In the genomic region with DNA sequence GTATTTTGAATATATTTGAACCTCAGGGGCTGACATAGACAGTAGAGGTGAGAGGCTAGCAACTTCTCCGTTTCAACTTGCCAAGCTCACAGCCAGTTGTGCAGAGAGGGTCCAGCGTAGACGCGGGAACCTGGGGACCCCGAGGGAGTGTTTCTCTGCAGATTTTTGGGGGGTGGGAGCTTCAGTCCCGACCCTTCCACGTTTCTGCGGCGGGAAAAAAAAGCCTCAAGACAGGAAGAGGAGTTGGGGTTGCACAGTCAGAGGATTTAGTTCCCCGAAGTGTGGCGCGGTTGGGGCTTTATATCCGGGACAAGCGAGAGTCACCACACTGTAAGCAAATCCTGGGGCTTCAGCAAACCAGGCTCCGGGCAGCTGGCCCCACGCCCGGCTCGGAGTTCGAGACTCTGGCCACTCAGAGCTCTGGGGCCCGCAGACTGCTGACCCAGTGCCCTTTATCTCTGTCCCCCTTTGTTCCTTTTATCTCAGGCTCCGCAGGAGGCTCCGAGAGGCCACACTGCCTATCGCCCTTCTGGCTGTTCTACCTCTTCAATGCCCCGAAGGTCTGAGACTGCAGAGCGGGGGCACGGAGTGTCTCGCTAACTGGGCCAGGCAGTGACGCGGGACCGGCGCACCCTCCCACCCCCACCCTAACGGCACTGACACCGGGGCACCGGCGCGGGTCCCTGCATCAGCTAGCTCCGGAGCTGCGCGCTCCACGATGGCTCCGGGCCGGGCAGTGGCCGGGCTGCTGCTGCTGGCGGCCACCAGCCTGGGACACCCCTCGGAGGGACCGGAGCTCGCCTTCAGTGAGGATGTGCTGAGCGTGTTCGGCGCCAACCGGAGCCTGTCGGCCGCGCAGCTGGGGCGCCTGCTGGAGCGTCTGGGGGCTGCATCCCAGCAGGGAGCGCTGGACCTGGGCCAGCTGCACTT, we compare ENCODE assay signal across 7 mouse cellular contexts. TPM values are rescaled to one million over a fixed set of nuclear protein-coding genes. Genes with fewer than 3 reads are reported as not detected.
DNase-seq lines count a peak whose midpoint lies in the region; ATAC-seq lines count a peak whose summit lies in the region.

No protein-coding gene starts in this region.

- 0 out of 2 replicates have a peak, but pooled peaks cover 5% of the 10 kb centered on the region for H3K4me1 ChIP-seq in intestine, embryonic 15.5 days (replicated peaks)
- peaks cover 18% of the 10 kb centered on the region for H3K4me1 ChIP-seq in limb, embryonic 10.5 days
- H3K4me1 ChIP-seq in midbrain, embryonic 11.5 days (ENCODE audit: control insufficient read depth, insufficient read depth, low read length) = peaks cover 6% of the 10 kb centered on the region

- H3K9ac ChIP-seq in intestine, embryonic 15.5 days = peak overlapping the region; percentile 61
- H3K9ac ChIP-seq in midbrain, embryonic 11.5 days (ENCODE audit: low read length) = peak overlapping the region; percentile 80

- ATAC-seq in intestine, embryonic 15.5 days = peak; percentile 81
- peak; percentile 79 for ATAC-seq in midbrain, embryonic 11.5 days (ENCODE audit: low FRiP score)

- peak overlapping the region; percentile 92 for H3K4me2 ChIP-seq in intestine, embryonic 15.5 days (replicated peaks)
- H3K4me2 ChIP-seq in midbrain, embryonic 11.5 days = peak overlapping the region; percentile 87

- no peaks in the 10 kb centered on the region for H3K27me3 ChIP-seq in intestine, embryonic 15.5 days (replicated peaks)
- H3K27me3 ChIP-seq in limb, embryonic 10.5 days (ENCODE audit: low read depth, poor library complexity, severe bottlenecking) = peaks cover 8% of the 10 kb centered on the region
- H3K27me3 ChIP-seq in midbrain, embryonic 11.5 days (ENCODE audit: control insufficient read depth, insufficient read depth, low read length) = no peaks in the 10 kb centered on the region

- DNase-seq in adrenal gland, postnatal 10 days = peak; percentile 61
- DNase-seq in embryo, embryonic 11 days = peak; percentile 72
- peak; percentile 29 for DNase-seq in gastrocnemius, postnatal 25 days
- peak; percentile 77 for DNase-seq in limb, embryonic 10.5 days (ENCODE audit: low spot score)
- peak; percentile 97 for DNase-seq in midbrain, embryonic 11.5 days (ENCODE audit: low spot score, missing footprints)
- DNase-seq in spleen, adult 12 weeks (ENCODE audit: low spot score) = peak; percentile 53

- no peaks in the 10 kb centered on the region for H3K9me3 ChIP-seq in intestine, embryonic 15.5 days
- H3K9me3 ChIP-seq in limb, embryonic 10.5 days (replicated peaks) = no peaks in the 10 kb centered on the region
- H3K9me3 ChIP-seq in midbrain, embryonic 11.5 days (ENCODE audit: control insufficient read depth, low read length) = no peaks in the 10 kb centered on the region

- no peaks in the 10 kb centered on the region for H3K36me3 ChIP-seq in intestine, embryonic 15.5 days
- H3K36me3 ChIP-seq in limb, embryonic 10.5 days = no peaks in the 10 kb centered on the region
- H3K36me3 ChIP-seq in midbrain, embryonic 11.5 days (ENCODE audit: control insufficient read depth, insufficient read depth, low read length) = no peaks in the 10 kb centered on the region

- WGBS in intestine, embryonic 15.5 days = under 1% methylated on average over 57 of the region's 57 CpGs
- WGBS in limb, embryonic 10.5 days = under 1% methylated on average over 57 of the region's 57 CpGs
- under 1% methylated on average over 57 of the region's 57 CpGs for WGBS in midbrain, embryonic 11.5 days

- peak overlapping the region; percentile 82 for H3K27ac ChIP-seq in intestine, embryonic 15.5 days
- H3K27ac ChIP-seq in limb, embryonic 10.5 days = peak overlapping the region; percentile 83
- H3K27ac ChIP-seq in midbrain, embryonic 11.5 days (ENCODE audit: low read depth, low read length) = peak overlapping the region; percentile 44

- H3K4me3 ChIP-seq in intestine, embryonic 15.5 days (replicated peaks) = peak overlapping the region; percentile 62
- H3K4me3 ChIP-seq in limb, embryonic 10.5 days = peak overlapping the region; percentile 60
- peak overlapping the region; percentile 56 for H3K4me3 ChIP-seq in midbrain, embryonic 11.5 days (ENCODE audit: low read depth, low read length)

RNA-seq across cellular contexts. Expression of gene Slc39a8, which starts 0.9 kb away (rescaled TPM):
- total RNA-seq in adrenal gland, postnatal 10 days (2021) = 1 to 10 TPM; 6.7 to 8.9 TPM
- total RNA-seq in gastrocnemius, postnatal 25 days (2021) = under 1 TPM; 0.59 to 0.88 TPM
- 24.3 and 25.3 TPM in 2 replicates for polyA plus RNA-seq in intestine, embryonic 15.5 days (2015; fragmentation: Nextera tagmentation; extraction: Ambion mirVana)
- 10.0 and 13.8 TPM in 2 replicates for polyA plus RNA-seq in limb, embryonic 10.5 days (2016; fragmentation: Nextera tagmentation; extraction: Ambion mirVana)
- polyA plus RNA-seq in midbrain, embryonic 11.5 days (2014; fragmentation: Nextera tagmentation; extraction: Ambion mirVana) = 21.7 and 24.8 TPM in 2 replicates

Comparison
In these comparisons a context has a peak if more than half of its experiments do, and no peak if none do; other contexts are left out.
1. Peak in every context shown above with its lines: DNase-seq, ATAC-seq, H3K4me3 ChIP-seq and H3K27ac ChIP-seq.
2. DNase-seq: peak in every context shown above with its lines; median percentile 97 in midbrain, embryonic 11.5 days; 77 in limb, embryonic 10.5 days; 72 in embryo, embryonic 11 days; 61 in adrenal gland, postnatal 10 days; 53 in spleen, adult 12 weeks; 29 in gastrocnemius, postnatal 25 days.